Mouse (Mus musculus): Measurements from ENCODE around the gene Ece2. TPM values are rescaled to one million over a fixed set of nuclear protein-coding genes. Genes with fewer than 3 reads are reported as not detected.

Gene Ece2
- polyA plus RNA-seq, 1 experiment from 2014 or later: 4.9 TPM

DNA sequence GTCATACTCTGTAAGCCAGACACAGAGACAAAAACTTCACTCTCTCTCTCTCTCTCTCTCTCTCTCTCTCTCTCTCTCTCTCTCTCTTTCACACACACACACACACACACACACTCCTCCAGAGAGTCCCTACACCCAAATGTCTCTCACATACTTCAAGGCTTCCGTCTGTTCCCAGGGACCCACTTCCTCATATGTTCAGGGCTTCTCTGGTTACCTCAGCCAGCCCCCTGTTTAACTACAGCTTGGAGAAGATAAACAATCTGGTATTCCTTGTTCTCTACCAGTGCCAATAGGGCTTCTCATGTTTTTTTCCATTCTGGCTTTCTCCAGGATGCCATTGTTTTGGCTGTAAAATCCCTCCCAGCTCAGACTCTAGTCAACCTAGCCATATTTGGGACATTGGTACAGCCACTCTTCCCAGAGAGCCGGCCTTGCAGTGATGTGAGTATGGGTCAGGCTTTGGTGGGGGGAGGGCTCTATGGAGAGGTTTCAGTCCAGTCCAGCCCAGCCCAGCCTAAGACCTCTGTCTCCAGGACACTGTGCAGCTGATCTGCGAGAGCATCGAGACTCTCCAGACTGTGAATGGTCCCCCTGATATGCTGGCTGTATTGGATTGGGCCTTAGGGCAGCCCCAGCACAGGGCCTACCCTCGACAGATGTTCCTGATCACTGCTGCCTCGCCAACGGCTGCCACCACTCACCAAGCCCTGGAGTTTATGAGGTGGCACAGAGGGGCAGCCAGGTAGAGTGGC lies 32.8 kb upstream of the Ece2 start:
- WGBS: 75% methylated on average over 7 of the region's 7 CpGs
- H3K9ac ChIP-seq (ENCODE audit: low read length): no peak overlapping the region
- no peaks in the 10 kb centered on the region for H3K9me3 ChIP-seq (ENCODE audit: control insufficient read depth, low read length)
- no peaks in the 10 kb centered on the region for H3K4me1 ChIP-seq (replicated peaks; ENCODE audit: control insufficient read depth, insufficient read depth, low read length)
- no peak overlapping the region for H3K27ac ChIP-seq (ENCODE audit: low read depth, low read length)
- H3K27me3 ChIP-seq (ENCODE audit: control insufficient read depth, insufficient read depth, low read length): peaks cover 8% of the 10 kb centered on the region
- DNase-seq (ENCODE audit: low spot score): no peak
- no peaks in the 10 kb centered on the region for H3K36me3 ChIP-seq (ENCODE audit: control insufficient read depth, insufficient read depth, low read length)
- no peak overlapping the region for H3K4me2 ChIP-seq (ENCODE audit: low read depth, low read length, severe bottlenecking)
- H3K4me3 ChIP-seq (ENCODE audit: low read depth, low read length): no peak overlapping the region
- ATAC-seq (replicated peaks; ENCODE audit: low FRiP score): no peak

DNA sequence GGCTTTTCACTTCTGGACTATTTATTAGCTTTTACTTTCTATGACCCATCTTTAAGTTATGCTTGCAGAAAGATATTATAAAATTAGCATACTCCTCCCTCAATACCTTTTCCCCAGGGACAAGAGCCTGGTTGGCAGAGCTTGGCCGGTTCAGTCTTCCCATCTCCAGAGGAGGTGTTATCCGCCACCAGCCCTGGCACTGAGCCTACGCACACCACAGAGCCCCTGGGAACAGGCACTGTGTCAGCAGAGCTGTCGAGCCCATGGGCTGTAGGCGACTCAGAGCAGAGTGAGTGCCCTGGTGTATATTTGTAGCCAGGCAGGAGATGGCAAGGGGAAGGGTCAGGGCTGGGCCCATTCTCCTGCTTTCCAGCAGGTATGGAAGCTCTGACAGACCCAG lies 29.1 kb upstream of the Ece2 start:
- Histone ChIP-seq H3K27ac (ENCODE audit: low read depth, low read length) (no peak overlapping the region), H3K27me3 (ENCODE audit: control insufficient read depth, insufficient read depth, low read length) (no peaks in the 10 kb centered on the region), H3K4me3 (ENCODE audit: low read depth, low read length) (no peak overlapping the region), H3K4me2 (ENCODE audit: low read depth, low read length, severe bottlenecking) (no peak overlapping the region), H3K9ac (ENCODE audit: low read length) (no peak overlapping the region), H3K36me3 (ENCODE audit: control insufficient read depth, insufficient read depth, low read length) (peaks cover 2% of the 10 kb centered on the region; the same call in 1 of the 2 replicates), H3K4me1 (replicated peaks; ENCODE audit: control insufficient read depth, insufficient read depth, low read length) (no peaks in the 10 kb centered on the region), H3K9me3 (ENCODE audit: control insufficient read depth, low read length) (no peaks in the 10 kb centered on the region)
- WGBS: 81% methylated on average over 5 of the region's 5 CpGs
- DNase-seq (ENCODE audit: low spot score) (no peak), ATAC-seq (replicated peaks; ENCODE audit: low FRiP score) (no peak)

DNA sequence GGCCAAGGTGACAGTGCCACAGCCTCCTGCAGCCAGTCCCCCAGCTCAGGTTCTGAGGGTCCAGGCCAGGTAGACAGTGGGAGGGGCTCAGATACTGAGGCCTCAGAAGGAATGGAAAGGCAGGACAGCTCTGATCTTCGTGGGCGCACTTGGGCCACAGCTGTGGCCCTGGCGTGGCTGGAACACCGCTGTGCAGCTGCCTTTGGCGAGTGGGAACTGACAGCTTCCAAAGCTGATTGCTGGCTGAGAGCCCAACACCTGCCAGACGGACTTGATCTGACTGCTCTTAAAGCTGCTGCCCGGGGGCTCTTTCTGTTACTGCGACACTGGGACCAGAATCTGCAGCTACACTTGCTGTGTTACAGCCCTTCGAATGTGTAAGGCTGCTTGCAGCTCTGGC lies 24.9 kb upstream of the Ece2 start:
- H3K27me3 ChIP-seq (ENCODE audit: control insufficient read depth, insufficient read depth, low read length): no peaks in the 10 kb centered on the region
- no peaks in the 10 kb centered on the region for H3K9me3 ChIP-seq (ENCODE audit: control insufficient read depth, low read length)
- H3K27ac ChIP-seq (ENCODE audit: low read depth, low read length): no peak overlapping the region
- H3K36me3 ChIP-seq (ENCODE audit: control insufficient read depth, insufficient read depth, low read length): peaks cover 11% of the 10 kb centered on the region; the same call in 1 of the 2 replicates
- WGBS: 81% methylated on average over 9 of the region's 9 CpGs
- H3K4me2 ChIP-seq (ENCODE audit: low read depth, low read length, severe bottlenecking): no peak overlapping the region
- DNase-seq (ENCODE audit: low spot score) (no peak), ATAC-seq (replicated peaks; ENCODE audit: low FRiP score) (no peak)
- H3K9ac ChIP-seq (ENCODE audit: low read length): no peak overlapping the region
- no peak overlapping the region for H3K4me3 ChIP-seq (ENCODE audit: low read depth, low read length)
- peaks cover 2% of the 10 kb centered on the region; the same call in 1 of the 2 replicates for H3K4me1 ChIP-seq (replicated peaks; ENCODE audit: control insufficient read depth, insufficient read depth, low read length)

DNA sequence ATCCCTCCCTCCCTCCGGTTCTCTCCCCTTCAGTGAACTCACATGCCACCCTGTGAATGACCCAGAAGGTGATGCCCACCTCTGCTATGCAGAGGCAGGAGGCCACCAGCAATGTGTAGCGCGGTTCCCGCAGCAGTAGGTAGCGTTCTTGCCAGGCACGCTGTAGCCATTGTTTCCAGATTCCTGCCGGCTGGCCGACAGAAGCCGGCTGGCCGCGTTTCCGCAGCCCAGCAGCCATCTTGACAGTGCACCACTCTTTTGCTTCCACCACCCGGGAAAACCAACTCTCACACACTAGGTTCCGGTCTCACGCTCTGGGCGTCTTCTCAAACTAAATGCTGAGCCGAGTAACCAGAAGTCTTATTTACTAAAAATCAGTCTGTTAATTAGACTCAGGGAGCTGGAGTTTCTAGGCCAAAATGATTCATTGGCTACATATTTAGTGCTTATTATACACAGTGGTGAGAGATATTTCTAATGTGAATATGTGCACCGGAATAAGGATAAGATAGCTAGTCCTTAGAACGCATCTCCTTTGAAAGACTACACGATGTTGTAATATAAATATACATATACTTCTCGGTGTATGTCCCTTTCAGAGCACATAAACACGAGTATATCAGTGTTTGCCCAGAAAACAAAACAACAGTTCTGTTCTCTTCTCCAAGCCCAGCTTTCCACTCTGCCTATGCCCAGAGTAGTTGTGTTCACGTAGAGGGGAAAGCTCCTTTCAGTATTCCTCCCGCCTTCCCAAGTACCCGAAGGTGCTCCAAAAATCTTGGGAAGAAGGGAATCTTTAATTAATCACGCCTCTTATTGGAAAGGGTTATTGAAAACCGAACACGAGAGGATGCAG lies 18.9 kb upstream of the Ece2 start:
- peak overlapping the region; percentile 97 for H3K9ac ChIP-seq (ENCODE audit: low read length)
- WGBS: under 1% methylated on average over 28 of the region's 28 CpGs
- H3K4me3 ChIP-seq (ENCODE audit: low read depth, low read length): peak overlapping the region; percentile 76
- H3K9me3 ChIP-seq (ENCODE audit: control insufficient read depth, low read length): no peaks in the 10 kb centered on the region
- DNase-seq (ENCODE audit: low spot score): peak; percentile 89
- H3K4me2 ChIP-seq (ENCODE audit: low read depth, low read length, severe bottlenecking): peak overlapping the region; percentile 67
- peaks cover 6% of the 10 kb centered on the region; the same call in 1 of the 2 replicates for H3K36me3 ChIP-seq (ENCODE audit: control insufficient read depth, insufficient read depth, low read length)
- no peaks in the 10 kb centered on the region for H3K27me3 ChIP-seq (ENCODE audit: control insufficient read depth, insufficient read depth, low read length)
- H3K4me1 ChIP-seq (replicated peaks; ENCODE audit: control insufficient read depth, insufficient read depth, low read length): peaks cover 4% of the 10 kb centered on the region; the same call in 1 of the 2 replicates
- ATAC-seq (replicated peaks; ENCODE audit: low FRiP score): peak; percentile 50
- H3K27ac ChIP-seq (ENCODE audit: low read depth, low read length): peak overlapping the region; percentile 78

DNA sequence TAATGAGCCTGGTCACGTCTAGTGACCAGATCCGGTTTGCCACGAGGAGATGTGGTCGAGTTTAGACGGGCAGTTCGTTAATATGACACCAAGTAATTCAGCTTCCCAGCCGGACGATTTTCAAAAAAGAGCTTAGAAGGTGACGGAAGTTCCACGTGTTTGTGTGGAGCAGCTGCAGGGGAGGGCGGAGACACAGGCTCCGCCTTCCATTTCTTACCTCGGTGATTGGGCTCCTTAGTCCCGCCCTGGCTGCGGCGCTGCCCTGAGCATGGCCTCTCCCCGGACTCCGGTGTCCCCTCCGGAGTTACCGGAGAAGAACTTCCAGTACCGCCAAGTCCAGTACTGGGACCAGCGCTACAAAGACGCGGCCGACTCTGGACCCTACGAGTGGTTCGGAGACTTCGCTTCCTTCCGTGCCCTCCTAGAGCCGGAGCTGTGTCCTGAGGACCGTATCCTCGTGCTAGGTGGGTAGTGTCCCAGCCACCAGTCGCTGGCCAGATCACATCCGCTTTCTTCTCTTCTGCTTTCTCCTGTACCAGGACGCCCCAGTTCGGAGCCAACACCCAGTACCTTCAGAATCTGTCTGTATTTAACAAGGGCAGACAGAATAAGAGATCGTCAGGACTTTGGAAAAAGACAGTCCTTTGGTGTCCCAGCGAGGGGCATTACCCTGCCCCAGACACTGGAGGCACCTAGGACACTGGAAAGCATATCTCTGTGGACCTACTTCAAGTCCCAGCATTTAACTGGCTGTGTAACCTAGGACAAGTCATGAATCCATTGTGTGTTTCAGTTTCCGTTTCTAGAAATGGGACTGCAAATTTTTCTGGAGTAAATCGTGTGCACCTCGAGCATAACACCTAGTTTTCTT lies 18.0 kb upstream of the Ece2 start, which contains the start of the genes Eef1akmt4, Gm49333 and Alg3:
Eef1akmt4 (plus strand) TSS at position 237 of the 871 bp plus-strand sequence.
Gm49333 (plus strand) TSS at position 254 of the 871 bp plus-strand sequence.
Alg3 (minus strand) TSS at position 379 of the 871 bp plus-strand sequence.
- Histone ChIP-seq H3K36me3 (ENCODE audit: control insufficient read depth, insufficient read depth, low read length) (0 out of 2 replicates have a peak, but pooled peaks cover 2% of the 10 kb centered on the region), H3K9ac (ENCODE audit: low read length) (peak within 1 kb of the TSS; percentile 97), H3K4me2 (ENCODE audit: low read depth, low read length, severe bottlenecking) (peak within 1 kb of the TSS; percentile 67), H3K4me1 (replicated peaks; ENCODE audit: control insufficient read depth, insufficient read depth, low read length) (peaks cover 4% of the 10 kb centered on the region; the same call in 1 of the 2 replicates), H3K4me3 (ENCODE audit: low read depth, low read length) (peak within 1 kb of the TSS; percentile 76), H3K27me3 (ENCODE audit: control insufficient read depth, insufficient read depth, low read length) (no peaks in the 10 kb centered on the region), H3K27ac (ENCODE audit: low read depth, low read length) (peak within 1 kb of the TSS; percentile 78), H3K9me3 (ENCODE audit: control insufficient read depth, low read length) (no peaks in the 10 kb centered on the region)
- WGBS: 2% methylated on average over 41 of the region's 41 CpGs
- ATAC-seq (replicated peaks; ENCODE audit: low FRiP score): peak; percentile 96
- DNase-seq (ENCODE audit: low spot score): peak; percentile 90

DNA sequence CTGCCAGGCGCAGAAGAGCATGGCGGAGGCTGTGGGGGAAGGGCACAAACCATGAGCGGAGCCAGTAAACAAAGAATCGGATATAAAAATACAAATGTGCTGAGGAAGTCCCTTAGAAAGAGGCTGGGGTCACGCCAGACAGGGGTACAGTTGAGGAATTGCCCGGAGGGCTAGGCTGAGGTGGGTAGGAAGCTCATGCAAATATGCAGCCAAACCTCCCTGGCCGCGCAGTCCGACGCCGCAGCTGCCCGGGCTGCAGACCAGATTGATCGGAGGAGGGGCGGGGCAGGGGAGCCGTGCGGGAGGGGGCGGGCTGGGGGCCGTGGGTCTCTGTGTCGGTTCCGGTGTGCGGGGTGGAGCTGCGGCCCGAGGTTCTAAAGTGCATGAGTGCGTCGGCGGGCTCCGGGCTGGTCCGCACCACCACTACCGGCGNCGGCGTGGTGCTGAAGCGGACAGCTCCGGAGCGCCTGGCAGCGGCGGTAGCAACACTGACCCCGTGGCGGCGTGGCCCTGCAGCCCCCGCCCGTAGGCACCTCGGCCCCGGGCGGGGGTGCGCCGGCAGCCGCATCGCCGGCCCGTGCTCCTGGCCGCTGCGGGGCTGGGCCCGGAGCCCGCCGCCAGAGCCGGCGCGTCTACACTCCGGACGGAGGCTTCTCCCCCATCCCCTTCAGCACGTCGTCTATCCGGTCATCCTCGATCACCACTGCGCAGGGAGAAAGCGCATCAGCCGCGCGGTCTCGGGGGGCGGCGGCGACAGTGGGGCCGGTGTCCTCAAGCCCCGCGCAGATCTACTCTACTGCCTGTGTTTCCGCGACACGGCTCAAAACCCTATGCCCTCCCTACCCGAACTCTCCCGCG lies 9.9 kb upstream of the Ece2 start:
- WGBS: 2% methylated on average over 63 of the region's 83 CpGs
- ATAC-seq (replicated peaks; ENCODE audit: low FRiP score): peak; percentile 18

DNA sequence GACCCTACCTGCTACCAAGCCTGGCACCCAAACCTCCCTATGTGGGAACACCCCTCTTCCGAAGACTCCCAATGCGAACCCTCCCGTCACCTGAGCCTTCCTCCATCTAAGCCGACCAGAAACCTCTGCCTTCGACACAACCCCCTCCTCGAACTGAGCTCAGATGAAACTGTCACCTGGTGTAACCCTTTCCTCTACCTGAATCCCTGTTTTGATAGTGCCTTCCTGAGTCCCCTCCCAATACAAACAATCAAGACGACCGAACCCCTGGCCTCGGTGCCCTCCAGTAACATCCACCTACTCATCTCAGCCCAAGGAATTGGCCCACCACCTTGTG lies 9.3 kb upstream of the Ece2 start:
- peak overlapping the region; percentile 76 for H3K4me3 ChIP-seq (ENCODE audit: low read depth, low read length)
- ATAC-seq (replicated peaks; ENCODE audit: low FRiP score) (0 out of 2 replicates have a peak, but pooled peaks have one; percentile 0), DNase-seq (ENCODE audit: low spot score) (no peak)
- H3K9ac ChIP-seq (ENCODE audit: low read length): peak overlapping the region; percentile 91
- no peaks in the 10 kb centered on the region for H3K36me3 ChIP-seq (ENCODE audit: control insufficient read depth, insufficient read depth, low read length)
- H3K27me3 ChIP-seq (ENCODE audit: control insufficient read depth, insufficient read depth, low read length): peaks cover 6% of the 10 kb centered on the region; the same call in 1 of the 2 replicates
- peak overlapping the region; percentile 94 for H3K4me2 ChIP-seq (ENCODE audit: low read depth, low read length, severe bottlenecking)
- under 1% methylated on average over 9 of the region's 9 CpGs for WGBS
- peak overlapping the region; percentile 87; the same call in 1 of the 2 replicates for H3K27ac ChIP-seq (ENCODE audit: low read depth, low read length)
- peaks cover 7% of the 10 kb centered on the region for H3K4me1 ChIP-seq (replicated peaks; ENCODE audit: control insufficient read depth, insufficient read depth, low read length)
- H3K9me3 ChIP-seq (ENCODE audit: control insufficient read depth, low read length): no peaks in the 10 kb centered on the region

More for the DNA sequence above, 9.9 kb upstream of the Ece2 start:
- peak; percentile 78 for DNase-seq (ENCODE audit: low spot score)
- Histone ChIP-seq H3K9ac (ENCODE audit: low read length) (peak overlapping the region; percentile 91), H3K27me3 (ENCODE audit: control insufficient read depth, insufficient read depth, low read length) (peaks cover 6% of the 10 kb centered on the region; the same call in 1 of the 2 replicates), H3K4me1 (replicated peaks; ENCODE audit: control insufficient read depth, insufficient read depth, low read length) (peaks cover 7% of the 10 kb centered on the region), H3K9me3 (ENCODE audit: control insufficient read depth, low read length) (no peaks in the 10 kb centered on the region), H3K4me2 (ENCODE audit: low read depth, low read length, severe bottlenecking) (peak overlapping the region; percentile 94), H3K4me3 (ENCODE audit: low read depth, low read length) (peak overlapping the region; percentile 76), H3K36me3 (ENCODE audit: control insufficient read depth, insufficient read depth, low read length) (no peaks in the 10 kb centered on the region), H3K27ac (ENCODE audit: low read depth, low read length) (no peak overlapping the region)
